Mouse (Mus musculus): ENCODE measurements around the gene Snapc4.

The Snapc4 gene

GRCm38 (mm10) chr2:26342044-26342443 is 38.4 kb downstream of the Snapc4 start:
- DNase-seq (ENCODE audit: low read depth, low spot score), result peak; percentile 27

GRCm38 (mm10) chr2:26341510-26341981 is 38.9 kb downstream of the Snapc4 start:
- no peak for DNase-seq (ENCODE audit: low read depth, low spot score)

GRCm38 (mm10) chr2:26339204-26339551 is 41.3 kb downstream of the Snapc4 start:
- DNase-seq (ENCODE audit: low read depth, low spot score), result no peak

DNA sequence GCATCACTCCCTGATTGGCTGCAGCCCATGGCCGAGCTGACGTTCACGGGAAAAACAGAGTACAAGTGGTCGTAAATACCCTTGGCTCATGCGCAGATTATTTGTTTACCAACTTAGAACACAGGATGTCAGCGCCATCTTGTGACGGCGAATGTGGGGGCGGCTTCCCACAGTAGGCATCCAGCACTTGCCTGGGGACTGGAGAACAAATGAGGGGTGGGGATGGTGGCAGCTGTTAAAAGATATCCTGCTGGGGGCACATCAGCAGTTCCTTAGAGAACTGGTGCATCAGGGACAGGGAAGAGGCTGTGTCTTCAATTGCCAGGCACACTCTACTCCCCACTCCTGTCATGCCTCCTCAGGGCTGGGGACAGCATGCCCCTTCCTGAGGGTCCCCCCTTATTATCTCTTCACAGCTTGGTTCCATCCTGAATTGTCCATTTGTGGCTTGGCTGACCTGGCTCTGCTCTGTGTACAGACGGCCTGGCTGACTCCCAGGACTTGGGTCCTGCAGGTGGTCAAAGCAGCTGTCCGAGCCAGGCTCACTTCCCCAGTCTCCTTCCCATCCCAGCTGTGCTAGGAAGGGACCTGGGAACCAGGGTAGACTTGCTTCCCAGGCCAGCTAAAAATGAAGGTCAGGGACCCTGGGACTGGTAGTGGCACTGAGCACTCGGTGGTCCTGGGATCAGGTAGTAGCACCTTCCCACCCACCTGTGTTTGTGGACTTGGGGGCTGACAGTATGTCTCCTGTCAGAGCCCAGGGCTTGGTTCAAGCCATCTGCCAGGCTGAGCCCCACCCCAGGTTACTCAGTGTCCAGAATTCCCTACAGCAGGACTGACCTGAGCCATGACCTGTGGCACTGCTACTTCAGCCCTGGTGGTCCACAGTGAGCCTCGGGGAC is 41.9 kb downstream of the Snapc4 start:
- no peak for DNase-seq (ENCODE audit: low read depth, low spot score)

DNA sequence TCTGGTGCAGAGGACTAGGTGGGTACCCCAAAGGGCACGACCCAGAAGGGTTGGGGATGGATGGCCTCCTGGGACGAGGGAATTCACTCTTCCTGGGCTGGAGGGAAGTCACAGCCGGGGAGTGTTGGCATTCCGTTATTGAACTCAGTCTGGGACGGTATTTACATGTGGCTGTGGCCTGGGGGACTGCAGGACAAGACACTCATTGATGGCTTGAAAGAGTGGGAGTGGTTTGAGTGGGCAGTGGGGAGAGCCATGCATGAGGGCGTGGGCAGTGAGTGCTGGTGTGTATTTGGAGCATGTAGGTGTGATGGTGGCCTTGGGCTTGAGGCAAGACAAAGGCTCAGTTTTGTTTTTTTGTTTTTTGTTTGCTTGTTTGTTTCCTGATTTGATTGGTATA is 49.8 kb downstream of the Snapc4 start:
- DNase-seq (ENCODE audit: low read depth, low spot score), result no peak

GRCm38 (mm10) chr2:26330056-26330468 is 50.4 kb downstream of the Snapc4 start:
- no peak for DNase-seq (ENCODE audit: low read depth, low spot score)

GRCm38 (mm10) chr2:26329402-26329801 is 51.1 kb downstream of the Snapc4 start:
- peak; percentile 74 for DNase-seq (ENCODE audit: low read depth, low spot score)

DNA sequence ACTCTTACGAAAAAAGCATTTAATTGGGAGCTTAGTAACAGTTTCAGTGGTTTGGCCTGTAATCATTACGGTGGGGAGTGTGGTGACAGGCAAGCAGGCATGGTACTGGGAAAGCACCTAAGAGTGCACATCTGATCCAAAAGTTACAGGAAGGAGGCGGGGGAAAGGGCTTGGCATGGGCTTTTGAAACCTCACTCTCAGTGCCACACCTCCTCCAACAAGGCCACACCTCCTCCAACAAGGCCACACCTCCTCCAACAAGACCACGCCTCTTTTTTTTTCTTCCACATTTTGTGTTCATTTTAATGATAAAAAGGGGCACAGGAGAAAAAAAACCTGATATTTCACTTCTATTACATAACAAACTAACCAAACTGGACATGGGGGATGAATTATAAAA is 52.6 kb downstream of the Snapc4 start:
- DNase-seq (ENCODE audit: low read depth, low spot score), result peak; percentile 72

DNA sequence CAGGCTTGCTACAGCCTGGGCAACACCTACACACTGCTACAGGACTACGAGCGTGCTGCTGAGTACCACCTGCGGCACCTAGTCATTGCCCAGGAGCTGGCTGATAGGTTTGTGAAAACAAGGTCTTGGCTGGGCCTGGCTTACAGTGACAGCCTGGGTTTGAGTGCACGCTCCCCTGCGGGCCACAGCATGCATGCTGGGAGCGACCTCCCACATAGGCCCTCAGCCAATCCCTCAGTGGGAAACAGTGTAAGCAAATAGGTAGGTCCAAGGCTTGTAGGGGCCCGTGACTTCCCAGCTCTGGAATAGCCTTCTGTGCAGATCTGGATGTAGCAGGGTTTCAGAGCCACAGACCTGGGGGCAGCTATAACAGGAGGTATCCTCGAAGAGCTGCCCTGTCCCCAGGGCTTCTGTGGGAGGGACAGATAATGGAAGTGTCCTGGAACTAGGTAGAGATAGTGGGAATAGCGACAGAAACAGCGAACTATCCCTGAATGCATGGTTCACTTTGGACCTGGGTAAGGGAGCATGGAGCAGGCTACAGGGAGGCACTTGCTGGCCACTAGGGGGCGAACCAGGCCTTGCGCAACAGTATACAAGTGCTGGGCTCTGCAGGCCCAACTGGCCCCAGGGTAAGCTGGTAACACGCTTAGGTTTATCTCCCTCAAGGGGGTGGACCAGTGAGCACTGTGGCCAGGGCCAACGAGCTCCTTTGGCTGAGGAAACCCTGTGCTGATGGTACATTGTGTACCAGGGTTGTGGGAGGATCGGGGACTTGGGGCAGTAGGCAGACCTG is 54.9 kb downstream of the Snapc4 start:
- peak; percentile 91 for DNase-seq (ENCODE audit: low read depth, low spot score)

GRCm38 (mm10) chr2:26324917-26325316 is 55.5 kb downstream of the Snapc4 start:
- DNase-seq (ENCODE audit: low read depth, low spot score), result peak; percentile 67

GRCm38 (mm10) chr2:26323589-26324325 is 56.7 kb downstream of the Snapc4 start:
- DNase-seq (ENCODE audit: low read depth, low spot score), result no peak

- no peak for DNase-seq (ENCODE audit: low read depth, low spot score)
Observed at GRCm38 (mm10) chr2:26320245-26321185, 59.9 kb downstream of the Snapc4 start.

DNA sequence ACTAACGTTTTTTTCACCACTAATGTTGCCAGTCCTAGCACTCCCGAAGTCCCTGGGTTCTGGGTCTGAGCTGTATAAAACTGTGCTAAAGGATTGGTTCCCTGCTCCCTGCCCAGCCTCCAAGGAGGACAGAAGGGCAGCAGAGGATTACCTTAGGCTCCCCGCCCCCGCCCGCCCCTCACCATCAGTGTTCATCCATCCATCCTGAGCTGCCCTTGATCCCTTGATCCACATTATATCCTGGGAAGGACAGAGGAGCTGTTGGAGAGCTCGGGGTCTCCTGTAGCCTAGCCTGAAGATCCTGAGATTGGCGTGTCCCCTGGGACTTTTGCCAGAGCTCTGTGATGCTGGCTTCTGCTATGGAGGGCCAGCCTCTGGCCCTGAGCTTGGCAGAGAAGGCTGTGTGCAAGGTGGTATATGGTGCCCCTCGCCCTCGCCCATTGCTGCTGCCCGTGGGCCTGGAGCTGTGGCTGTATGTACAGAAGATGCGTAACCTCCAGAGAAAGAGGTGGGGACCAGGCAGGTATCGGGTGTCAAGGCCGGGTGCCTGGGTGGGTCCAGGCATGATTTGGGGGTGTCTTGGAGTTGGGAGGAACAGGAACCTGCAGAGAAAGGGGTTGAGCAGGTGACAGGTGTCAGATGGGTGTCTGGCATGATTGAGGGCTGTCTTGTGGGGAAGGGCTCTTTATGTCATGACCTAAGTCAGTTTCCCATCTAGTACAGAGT is 60.8 kb downstream of the Snapc4 start:
- DNase-seq (ENCODE audit: low read depth, low spot score), result no peak

DNA sequence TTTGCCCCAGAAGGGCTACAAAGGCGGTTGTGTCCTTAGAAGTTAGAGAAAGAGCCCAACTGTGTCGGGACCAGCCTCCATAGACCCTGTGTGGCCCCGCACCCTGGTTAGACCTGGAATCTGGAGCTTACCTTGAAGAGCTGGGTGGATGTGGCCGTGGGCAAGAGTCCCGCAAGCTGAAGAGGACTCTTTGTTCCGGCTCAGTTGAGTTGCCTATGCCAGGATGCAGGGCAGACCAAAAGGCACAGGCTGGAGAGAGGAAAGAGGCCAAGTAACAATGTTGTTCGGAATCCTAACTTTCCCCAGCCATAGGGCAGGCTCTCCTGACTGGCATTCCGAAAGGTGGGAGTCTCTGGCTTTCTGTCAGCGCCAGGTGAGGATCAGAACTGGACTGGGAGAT is 61.3 kb downstream of the Snapc4 start:
- DNase-seq (ENCODE audit: low read depth, low spot score), result no peak

DNA sequence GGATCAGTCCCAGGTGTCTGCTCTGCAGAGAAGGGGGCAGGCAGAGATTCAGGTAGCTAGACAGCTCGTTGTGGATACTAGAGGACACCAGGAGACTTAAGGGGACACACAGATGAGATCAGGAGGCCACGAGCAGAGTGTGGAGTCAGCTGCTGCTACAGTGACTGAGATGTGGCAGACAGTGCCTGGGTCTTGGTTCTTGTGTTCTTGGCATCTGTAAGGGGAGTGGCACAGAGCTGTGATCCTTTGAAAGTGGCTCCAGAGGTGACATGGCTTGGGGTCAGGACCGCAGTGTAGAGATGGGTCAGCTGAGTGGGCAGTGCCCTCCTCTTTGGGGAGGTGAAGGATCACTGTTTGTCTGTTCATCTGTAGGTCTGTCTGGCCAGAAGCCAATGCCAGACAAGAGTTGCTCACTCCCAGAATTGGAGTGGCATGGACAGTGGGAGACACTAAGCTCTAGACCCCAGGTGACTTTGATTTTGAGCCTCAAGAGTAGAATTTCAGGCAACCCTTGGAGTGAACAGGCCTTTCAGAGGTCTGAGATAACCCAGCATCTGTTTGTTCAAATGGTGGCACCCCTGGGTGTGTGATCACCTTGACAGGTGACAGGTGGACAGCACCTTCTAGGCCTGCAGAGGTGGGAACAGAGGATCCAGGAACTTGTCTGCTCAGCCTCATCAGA is 62.3 kb downstream of the Snapc4 start:
- DNase-seq (ENCODE audit: low read depth, low spot score), result no peak

DNA sequence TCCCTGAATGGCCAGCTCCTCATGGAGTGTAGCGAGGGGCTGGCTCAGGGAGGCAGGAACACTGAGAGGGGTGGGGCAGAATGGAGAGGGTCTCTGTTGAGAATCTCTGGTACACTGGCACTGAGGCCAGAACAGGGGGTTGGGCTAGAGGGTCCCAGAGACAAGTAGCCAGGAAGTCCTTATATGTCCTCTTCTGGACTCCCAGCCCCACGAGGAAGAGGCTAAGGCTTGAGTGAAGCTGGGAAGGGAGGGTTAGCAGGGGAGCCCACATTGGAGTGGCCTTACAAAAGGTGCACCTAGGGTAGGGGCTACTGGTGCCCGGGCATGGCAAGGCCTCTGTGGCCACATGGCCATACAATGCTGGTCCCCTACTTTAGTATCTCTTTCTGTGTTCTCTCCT is 63.1 kb downstream of the Snapc4 start:
- DNase-seq (ENCODE audit: low read depth, low spot score), result no peak

DNA sequence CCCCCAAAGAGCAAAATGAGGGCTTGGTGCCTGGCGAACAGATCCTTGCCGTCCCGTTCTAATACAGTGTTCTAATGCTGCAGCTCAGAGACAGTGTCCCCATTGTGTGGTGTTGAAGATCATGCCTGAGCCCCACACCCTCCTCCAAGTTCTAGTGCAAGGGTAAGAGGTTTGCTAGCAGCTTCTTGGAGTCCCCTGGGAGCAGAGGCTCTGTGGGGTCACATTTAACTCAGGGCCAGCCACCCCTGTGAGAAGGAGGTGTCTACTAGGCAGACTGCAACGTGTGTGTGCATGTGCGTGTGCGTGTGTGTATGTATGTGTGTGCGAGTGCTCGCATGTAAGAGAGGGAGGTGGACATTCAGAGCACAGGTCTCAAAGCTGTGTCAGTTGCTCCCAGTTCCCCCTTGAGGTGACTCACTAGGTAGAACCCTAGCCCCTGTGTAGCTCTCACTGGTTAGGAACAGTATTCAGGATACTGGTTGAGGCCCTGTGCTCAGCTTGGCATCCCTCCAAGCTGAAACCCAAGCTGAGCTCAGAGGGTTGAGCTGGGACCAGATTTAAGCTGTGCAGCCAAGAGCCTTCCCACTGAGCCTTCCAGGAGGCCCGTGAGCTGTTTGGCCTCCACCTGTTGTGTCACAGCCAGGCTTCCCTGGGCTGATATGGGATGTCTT is 63.7 kb downstream of the Snapc4 start:
- no peak for DNase-seq (ENCODE audit: low read depth, low spot score)

- peak; percentile 55 for DNase-seq (ENCODE audit: low read depth, low spot score)
Observed at GRCm38 (mm10) chr2:26315925-26316311, 64.5 kb downstream of the Snapc4 start.

Data from ZHBTc4 (cell line).